Mouse (Mus musculus) neutrophil, adult 5-6 weeks (primary cell): ENCODE measurements around the gene Eif1. TPM values are rescaled to one million over a fixed set of nuclear protein-coding genes. Genes with fewer than 3 reads are reported as not detected.
"Not testable (repeated sequence)": the region's sequence is repeated elsewhere in the genome, so short reads cannot be mapped to it uniquely, and the experiment has no call there.

Source experiments
- ATAC-seq: fragments of 151-379, 151-347 bp; 2 replicates; pipeline ENCODE4 v1.8.0; 2017; ENCODE audit warnings: mild to moderate bottlenecking, moderate TSS enrichment; ENCODE audit not compliant: insufficient number of reproducible peaks, poor library complexity, low FRiP score, severe bottlenecking; ENCODE audit errors: extremely low read depth
- total RNA-seq: library from RNA; stranded (forward); fragments of 200-1000 nt; gene quantifications from 2 replicates; pipeline ENCODE4 v1.2.3, GENCODE M21; 2017

Gene Eif1
- total RNA-seq, 1 experiment from 2014 or later, result 752 TPM

- not testable (repeated sequence) for ATAC-seq
Measured at GRCm38 (mm10) chr11:100330816-100331375, 11.2 kb downstream of the Eif1 start.

- no peak for ATAC-seq
Measured at GRCm38 (mm10) chr11:100332766-100333515, 13.3 kb downstream of the Eif1 start.

- ATAC-seq, result no peak
Measured at GRCm38 (mm10) chr11:100333944-100334457, 14.3 kb downstream of the Eif1 start, which contains the start of gene Gast. Gene Gast (plus strand): TSS chr11:100334407.

- no peak for ATAC-seq
Measured at GRCm38 (mm10) chr11:100335731-100336130, 16.0 kb downstream of the Eif1 start.

DNA sequence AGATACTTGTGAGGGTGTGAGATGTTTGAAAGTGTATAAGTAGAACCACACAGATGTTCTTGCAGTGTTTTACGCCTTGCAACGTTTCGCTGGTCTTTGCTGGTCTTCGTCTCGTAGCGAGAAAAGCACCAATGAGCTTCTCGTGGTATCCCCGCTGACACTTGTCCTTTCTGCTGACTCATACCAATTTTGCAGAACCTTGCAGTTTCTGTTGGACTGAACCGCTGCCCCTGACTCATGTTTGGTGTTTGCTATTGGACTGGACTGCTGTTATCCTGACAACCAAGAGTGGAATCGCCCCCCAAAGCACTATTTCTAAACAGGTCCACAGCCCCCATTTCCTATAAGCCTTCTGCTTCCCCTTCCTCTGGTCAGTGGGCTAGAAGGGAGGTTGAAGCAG is 24.6 kb downstream of the Eif1 start:
- ATAC-seq, result no peak

GRCm38 (mm10) chr11:100352076-100352857 is 32.6 kb downstream of the Eif1 start:
- no peak for ATAC-seq

DNA sequence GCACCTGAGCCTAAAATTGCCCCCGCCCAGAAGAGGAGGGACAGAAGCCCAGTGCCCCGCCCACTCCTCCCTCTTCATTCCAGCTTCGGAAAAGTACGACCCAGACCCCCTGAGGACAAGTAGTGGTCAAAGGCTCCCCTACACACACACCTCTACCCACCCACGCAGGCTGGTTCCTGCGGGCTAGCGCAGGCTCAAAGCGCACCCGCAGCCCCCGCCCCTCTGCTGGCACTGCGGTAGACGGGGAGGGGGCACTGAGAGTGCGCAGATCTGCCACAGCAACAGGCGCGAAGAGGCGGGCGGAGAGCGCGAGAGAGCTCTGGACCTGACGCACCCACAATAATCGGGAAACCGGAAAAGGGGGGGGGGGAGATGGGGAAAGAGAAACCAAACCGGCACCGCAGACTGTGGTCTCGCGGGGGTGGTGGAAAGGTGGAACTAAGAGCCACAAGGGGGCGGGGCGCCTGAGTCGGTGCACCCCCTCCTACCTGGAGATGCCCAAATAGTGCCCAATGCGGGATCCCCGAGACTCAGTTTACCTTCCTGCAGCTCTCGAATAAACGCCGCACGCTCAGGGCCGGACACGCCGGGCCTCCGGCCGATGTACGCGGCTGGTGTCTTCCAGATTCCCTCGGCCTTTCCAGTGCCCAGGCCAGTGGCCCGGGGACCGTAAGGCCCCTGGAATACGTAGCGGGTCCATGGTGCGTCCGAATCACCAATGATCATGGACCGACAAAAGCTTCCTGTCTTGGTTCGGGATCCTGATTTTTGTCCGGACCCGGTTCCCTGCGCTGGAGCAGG is 35.7 kb downstream of the Eif1 start:
- no peak; the same call in 1 of the 2 replicates for ATAC-seq

DNA sequence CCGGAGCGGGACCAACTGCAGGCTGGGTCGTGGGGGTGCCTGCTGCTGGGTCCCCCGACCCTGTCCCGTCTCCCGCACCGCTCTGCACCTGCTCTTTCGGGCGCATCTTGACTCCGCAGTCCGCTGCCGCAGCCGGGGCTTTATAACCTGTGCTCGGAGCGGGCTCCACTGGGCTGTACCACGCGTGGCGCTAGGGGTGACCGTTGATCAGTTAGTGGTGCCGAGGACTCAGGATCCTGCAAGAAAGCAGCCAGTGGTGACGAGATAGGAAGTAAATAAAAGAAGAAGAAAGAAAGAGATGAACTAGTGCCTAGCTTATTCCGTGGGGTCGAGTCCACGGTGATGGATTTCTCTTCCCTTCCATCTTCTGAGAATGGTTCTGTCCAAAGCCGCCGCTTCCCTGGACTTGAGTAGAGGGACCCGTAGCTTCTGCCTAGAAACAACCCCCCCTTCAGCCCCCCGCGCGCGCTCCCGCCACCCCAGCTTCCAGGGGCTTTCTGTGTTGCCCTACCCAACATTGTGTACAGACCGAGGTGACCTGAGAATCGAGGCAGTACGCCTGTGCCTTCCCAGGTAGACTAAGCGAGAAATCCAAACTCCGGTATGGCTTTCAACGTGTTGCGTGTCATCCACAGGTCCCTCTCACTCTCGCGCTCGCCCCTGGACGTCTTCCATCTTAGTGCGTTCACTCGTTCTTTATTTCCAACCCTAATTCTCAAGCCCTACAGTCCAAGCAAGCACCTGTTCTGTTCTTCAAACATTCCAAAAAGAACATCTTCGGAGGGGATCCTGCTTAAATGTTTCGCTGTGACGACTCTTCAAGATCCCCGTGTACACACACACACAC is 36.5 kb downstream of the Eif1 start, which contains the start of gene Hap1:
Hap1 (minus strand) TSS at position 157 of the 847 bp plus-strand sequence.
- peak; percentile 30; the same call in 1 of the 2 replicates for ATAC-seq

- ATAC-seq, result no peak
Measured at GRCm38 (mm10) chr11:100356819-100357211, 37.1 kb downstream of the Eif1 start.

DNA sequence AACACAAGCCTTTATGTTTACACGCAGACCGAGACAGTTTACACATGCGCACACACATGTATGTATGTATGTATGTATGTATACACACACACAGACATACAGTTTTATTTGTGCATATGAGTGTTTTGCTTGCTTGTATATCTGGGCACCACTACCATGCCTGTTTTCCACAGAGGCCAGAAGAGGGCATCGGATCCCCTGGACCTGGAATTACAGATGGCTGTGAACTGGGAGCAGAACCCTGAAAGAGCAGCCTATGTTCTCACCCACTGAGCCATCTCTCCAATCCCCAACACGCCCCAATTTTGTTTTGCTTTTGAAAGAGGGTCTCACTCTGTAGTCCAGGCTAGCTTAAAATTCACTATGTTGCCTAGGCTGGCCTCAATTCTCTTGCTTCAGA is 37.7 kb downstream of the Eif1 start:
- ATAC-seq, result no peak

DNA sequence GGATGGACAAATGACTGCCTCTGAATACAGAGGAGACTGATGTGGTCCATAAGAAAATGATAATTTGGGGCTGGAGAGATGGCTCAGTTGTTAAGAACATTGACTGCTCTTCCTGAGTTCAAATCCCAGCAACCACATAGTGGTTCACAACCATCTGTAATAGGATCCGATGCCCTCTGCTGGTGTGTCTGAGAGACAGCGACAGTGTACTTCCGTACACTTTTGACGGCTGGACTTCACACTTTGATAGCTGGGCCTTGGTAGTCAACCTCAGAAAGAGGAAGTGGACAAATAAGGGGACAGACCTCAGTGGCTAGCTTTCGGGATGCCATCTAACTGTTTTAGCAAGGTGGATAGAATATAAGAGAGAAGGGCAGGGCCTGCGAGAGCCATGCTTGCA is 40.5 kb downstream of the Eif1 start:
- no peak for ATAC-seq

DNA sequence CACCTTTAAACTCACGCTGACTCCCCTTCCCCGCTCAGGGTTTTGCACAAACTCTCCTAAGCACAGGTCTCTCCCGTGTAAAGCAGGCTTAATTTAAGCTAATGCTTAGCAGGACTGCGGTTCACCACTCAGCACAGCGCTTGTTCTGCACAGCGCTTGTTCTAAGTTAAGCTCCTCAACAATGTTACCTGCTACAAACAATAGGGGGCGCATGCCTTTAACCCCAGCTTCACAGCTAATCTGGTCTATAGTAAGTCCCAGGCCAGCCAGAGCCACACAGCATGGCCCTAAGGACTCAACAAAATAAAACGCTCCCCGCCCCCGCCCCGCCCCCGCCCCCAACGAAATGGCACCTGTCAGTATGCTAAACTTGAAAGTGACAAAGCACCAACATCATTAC is 41.4 kb downstream of the Eif1 start:
- ATAC-seq, result not testable (repeated sequence)

GRCm38 (mm10) chr11:100362209-100362978 is 42.7 kb downstream of the Eif1 start:
- ATAC-seq, result peak; percentile 63

DNA sequence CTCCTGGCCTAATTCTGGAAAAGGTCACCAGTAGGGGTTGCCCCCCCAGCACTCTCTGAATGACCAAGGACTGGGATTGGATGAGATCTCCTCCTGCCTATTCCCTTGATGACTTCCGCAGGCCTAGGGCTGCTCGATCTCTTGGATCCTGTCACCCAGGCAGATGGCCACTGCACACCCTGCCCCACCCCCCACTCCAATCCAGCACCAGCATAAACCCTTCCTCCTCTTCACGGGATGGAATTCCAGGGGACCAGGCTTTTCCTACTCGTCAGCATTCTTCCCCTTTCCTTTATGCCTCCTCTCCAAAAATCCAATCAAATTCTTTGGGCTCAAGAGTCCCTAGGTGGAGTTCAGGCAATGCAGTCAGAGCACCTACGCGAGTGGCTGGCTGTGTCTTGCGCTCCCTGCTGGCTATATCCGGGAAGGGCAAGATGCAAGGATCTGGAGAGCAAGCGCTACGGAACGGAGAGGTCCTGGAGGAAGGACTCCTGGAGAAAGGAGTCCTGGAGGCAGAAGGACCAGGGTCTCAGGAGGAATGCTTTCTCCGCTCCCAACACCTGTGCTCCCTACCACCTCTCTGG is 43.4 kb downstream of the Eif1 start:
- peak; percentile 17; the same call in 1 of the 2 replicates for ATAC-seq

GRCm38 (mm10) chr11:100369145-100369544 is 49.5 kb downstream of the Eif1 start:
- no peak for ATAC-seq

DNA sequence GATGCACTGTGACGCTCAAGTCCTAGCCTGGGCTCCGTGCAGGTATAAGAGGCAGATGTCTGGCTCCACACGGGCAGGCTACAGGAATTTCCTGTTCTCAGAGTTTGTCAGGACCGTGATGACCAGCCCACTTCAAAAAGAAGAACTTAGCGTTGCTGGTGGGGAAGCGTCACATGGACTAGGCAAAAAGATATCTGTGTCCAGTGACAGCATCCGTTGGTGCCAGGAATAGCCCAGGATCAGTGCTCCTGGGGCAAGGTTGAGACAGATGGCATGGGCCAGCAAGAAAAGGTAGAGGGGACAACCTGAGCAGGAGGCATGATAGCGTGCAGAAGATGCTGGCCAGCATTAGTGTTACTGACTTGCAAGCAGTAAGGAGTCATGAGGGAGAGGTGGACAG is 50.1 kb downstream of the Eif1 start:
- no peak for ATAC-seq
